Mouse (Mus musculus): ENCODE data around the gene Slc39a11. TPM values are rescaled to one million over a fixed set of nuclear protein-coding genes. Genes with fewer than 3 reads are reported as not detected.

Slc39a11 gene
- 1 to 10 TPM; 3.6 TPM for total RNA-seq (2021)
- long read RNA-seq, experiment 1, partial matches to known transcripts = 0 of 3 reads
- long read RNA-seq, experiment 1, other reads (novel, unspliced or antisense) = 1 of 3 reads
- long read RNA-seq, experiment 2, partial matches to known transcripts = 0 of 5 reads
- long read RNA-seq, experiment 2, other reads (novel, unspliced or antisense) = 4 of 5 reads

GRCm38 (mm10) chr11:113649353-113650210 is at the start of gene Slc39a11:
Gene Slc39a11 (minus strand): TSS chr11:113650079.
- intact Hi-C loops (cut with DNase I; ENCODE audit: low total_unique reads) = loop anchor here (5.0 kb wide), 2 partner anchors 38 to 163 kb away; no protein-coding TSS in a partner anchor
- peak; percentile 73 for DNase-seq

- no peak for DNase-seq
- intact Hi-C loops (cut with DNase I; ENCODE audit: low total_unique reads) = no loop called here
These were observed 49.8 kb upstream of the Slc39a11 start for GRCm38 (mm10) chr11:113699643-113700042.

DNA sequence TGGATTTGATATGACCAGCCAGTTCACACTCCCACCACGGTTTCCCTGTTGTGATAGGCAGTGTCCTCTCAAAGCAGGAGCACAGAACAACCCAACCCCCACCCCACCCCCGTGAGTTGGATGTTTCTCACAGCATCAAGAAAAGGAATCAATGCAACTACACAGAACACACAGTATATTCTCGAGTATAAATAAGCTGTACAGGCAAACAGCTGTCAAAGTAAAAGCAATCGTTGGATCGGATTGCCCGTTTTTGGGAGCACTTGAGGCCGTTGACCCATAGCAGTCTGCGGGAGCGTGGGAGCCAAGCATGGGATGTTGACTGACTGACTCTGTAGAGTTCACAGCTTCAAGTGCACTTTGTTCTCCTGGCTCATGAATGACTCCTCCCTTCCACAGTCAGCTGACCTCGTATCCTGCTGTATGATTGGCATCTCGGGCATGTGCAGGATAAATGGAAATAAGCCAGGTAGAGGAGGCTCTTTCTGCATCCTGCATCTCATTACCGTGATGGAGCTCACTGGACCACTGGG is 48.2 kb upstream of the Slc39a11 start:
- DNase-seq = no peak
- intact Hi-C loops (cut with DNase I; ENCODE audit: low total_unique reads) = no loop called here

GRCm38 (mm10) chr11:113697571-113697970 is 47.7 kb upstream of the Slc39a11 start:
- intact Hi-C loops (cut with DNase I; ENCODE audit: low total_unique reads) = no loop called here
- no peak for DNase-seq

GRCm38 (mm10) chr11:113691851-113692250 is 42.0 kb upstream of the Slc39a11 start:
- intact Hi-C loops (cut with DNase I; ENCODE audit: low total_unique reads) = no loop called here

DNA sequence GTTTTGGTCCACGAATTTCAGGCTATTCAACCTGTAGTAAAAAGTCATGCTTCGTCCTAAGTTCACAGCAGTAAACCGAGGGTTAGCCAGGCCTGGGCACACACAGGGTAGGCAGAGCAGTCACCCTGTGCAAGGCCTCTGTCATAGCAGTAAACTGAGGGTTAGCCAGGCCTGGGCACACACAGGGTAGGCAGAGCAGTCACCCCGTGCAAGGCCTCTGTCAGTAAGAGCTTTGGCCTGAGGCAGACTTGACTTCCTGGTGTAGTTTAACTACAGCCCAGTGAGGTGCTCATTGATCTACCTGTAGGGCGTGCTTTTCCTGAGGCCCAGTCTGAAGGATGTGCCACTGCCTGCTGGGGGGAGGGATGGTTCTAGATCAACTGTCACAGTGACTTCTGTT is 41.4 kb upstream of the Slc39a11 start:
- intact Hi-C loops (cut with DNase I; ENCODE audit: low total_unique reads) = no loop called here
- DNase-seq = no peak

More at GRCm38 (mm10) chr11:113691851-113692250, 42.0 kb upstream of the Slc39a11 start:
- DNase-seq = no peak

DNA sequence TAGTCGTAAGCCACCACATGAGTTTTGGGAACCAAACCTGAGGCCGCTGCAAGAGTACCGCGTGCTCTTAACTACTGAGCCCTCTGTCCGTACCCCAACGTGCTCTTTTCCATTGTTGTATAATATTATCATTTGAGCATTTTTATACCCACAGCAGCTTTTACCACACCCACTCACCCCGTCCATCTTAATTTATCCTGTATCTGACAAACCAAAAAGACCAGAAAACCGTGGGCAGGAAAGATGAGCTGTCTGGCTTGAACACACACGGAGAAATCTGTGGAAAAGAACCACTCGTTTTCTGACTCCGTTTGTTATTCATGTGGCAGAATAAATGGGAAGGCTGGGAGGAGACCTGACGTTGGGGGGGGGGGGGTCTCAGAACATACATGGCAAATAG is 40.6 kb upstream of the Slc39a11 start:
- intact Hi-C loops (cut with DNase I; ENCODE audit: low total_unique reads) = no loop called here
- DNase-seq = no peak

DNA sequence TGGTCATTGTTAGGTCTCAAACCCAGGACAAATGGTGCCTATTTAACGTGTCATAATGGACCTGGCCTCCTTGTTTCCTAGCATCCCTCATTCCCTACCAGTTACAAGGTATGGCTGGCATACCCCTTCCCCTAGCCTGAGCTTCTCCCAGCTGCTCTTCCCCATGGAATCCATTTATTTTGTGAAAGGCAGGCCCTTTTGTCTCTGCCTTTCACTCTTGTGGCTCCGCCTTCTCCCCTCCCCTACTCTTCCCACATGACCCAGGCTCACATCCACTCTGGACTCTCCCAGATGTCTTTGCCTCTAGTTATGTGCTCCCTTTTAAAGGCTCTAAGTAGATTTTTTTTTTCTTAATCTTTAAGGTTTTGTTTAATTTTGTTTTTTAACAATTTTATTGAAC is 37.2 kb upstream of the Slc39a11 start:
- intact Hi-C loops (cut with DNase I; ENCODE audit: low total_unique reads) = loop anchor here (5.0 kb wide), 1 partner anchor 35 kb away; the partner anchor contains the start of gene Slc39a11

DNA sequence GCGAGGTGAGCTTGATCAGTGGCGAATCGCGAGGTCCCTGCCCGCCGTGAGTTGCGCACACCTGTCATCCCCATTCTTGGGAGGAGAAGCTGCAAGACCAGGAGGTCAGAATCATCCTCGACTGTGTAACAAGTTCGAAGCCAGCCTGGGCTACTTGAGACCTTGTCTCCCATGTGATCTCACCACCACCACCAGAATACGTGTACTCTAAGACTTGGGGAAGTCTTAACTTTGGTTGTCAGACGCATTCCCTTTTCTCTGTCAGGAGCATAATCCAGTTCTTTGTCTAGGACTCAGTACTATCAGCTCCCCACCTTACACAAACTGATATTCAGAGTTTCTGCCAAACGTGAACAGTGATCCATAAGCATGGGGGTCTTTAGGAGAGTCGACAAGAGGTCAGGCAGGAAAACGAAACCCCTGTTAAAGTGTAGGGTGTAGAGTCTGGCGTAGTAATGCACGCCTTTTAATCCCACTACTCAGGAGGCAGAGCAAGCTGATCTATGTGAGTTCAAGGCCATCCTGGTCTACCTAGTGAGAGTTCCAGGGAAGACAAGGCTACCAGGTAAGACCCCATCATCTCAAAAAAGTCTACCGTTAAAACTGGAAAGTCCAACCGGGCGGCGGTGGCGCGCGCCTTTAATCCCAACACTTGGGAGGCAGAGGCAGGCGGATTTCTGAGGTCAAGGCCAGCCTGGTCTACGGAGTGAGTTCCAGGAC is 35.0 kb upstream of the Slc39a11 start:
- intact Hi-C loops (cut with DNase I; ENCODE audit: low total_unique reads) = loop anchor here (5.0 kb wide), 1 partner anchor 33 kb away; the partner anchor contains the start of gene Slc39a11
- DNase-seq = no peak

More for the DNA sequence above, 37.2 kb upstream of the Slc39a11 start:
- DNase-seq = no peak

GRCm38 (mm10) chr11:113683957-113684706 is 34.3 kb upstream of the Slc39a11 start, which contains the start of the genes Fam104a and D11Wsu47e:
Gene Fam104a (minus strand): TSS chr11:113684155.
Gene D11Wsu47e (plus strand): TSS chr11:113684412.
- DNase-seq = peak; percentile 95
- intact Hi-C loops (cut with DNase I; ENCODE audit: low total_unique reads) = no loop called here

GRCm38 (mm10) chr11:113683627-113683956 is 33.7 kb upstream of the Slc39a11 start:
- DNase-seq = no peak
- intact Hi-C loops (cut with DNase I; ENCODE audit: low total_unique reads) = no loop called here

GRCm38 (mm10) chr11:113682897-113683626 is 33.2 kb upstream of the Slc39a11 start:
- intact Hi-C loops (cut with DNase I; ENCODE audit: low total_unique reads) = no loop called here
- peak; percentile 69 for DNase-seq

- DNase-seq = no peak
- intact Hi-C loops (cut with DNase I; ENCODE audit: low total_unique reads) = no loop called here
These were observed 32.1 kb upstream of the Slc39a11 start for GRCm38 (mm10) chr11:113681979-113682378.

GRCm38 (mm10) chr11:113680954-113681353 is 31.1 kb upstream of the Slc39a11 start:
- no peak for DNase-seq
- intact Hi-C loops (cut with DNase I; ENCODE audit: low total_unique reads) = no loop called here

DNA sequence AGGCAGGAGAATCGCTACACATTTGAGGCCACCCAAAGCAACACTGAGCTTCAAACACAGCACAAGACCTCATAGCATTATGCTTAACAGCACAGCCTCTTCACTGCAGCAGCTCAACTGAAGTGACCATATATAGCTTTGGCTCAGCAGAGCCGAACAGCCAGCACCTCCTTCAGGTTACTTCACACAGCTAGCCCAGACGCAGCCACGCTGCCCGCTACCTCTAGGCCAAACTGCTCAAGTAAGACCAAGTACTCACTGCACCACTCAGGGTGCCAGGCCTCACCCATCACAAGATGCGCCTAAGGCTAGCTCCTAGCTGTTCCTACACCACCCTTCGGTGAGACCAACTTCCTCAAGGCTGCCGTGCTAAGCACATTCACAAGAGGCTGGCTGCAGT is 28.5 kb upstream of the Slc39a11 start:
- intact Hi-C loops (cut with DNase I; ENCODE audit: low total_unique reads) = no loop called here
- no peak for DNase-seq

- intact Hi-C loops (cut with DNase I; ENCODE audit: low total_unique reads) = no loop called here
- no peak for DNase-seq
These were observed 27.5 kb upstream of the Slc39a11 start for GRCm38 (mm10) chr11:113677378-113677777.

GRCm38 (mm10) chr11:113676847-113677246 is 27.0 kb upstream of the Slc39a11 start:
- intact Hi-C loops (cut with DNase I; ENCODE audit: low total_unique reads) = no loop called here

DNA sequence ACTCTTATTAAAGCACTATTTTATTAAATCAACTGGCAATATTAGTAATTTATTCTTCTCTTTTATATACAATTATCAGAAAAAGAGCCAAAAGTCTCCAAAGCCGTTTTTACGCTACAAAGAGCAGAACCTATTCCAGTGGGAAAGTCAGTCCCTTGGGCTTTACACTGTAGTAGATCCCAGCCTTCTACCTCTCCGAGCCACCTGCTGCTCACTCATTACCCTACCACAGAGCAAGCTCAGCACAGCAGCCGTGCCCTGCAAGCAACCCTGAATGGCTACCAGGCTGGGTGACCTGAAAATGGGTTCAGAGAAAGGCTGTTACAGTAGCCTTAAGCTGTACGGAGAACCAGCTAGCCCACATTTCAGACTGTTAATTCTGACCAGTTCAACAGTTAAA is 24.7 kb upstream of the Slc39a11 start:
- intact Hi-C loops (cut with DNase I; ENCODE audit: low total_unique reads) = no loop called here
- no peak for DNase-seq

More at GRCm38 (mm10) chr11:113676847-113677246, 27.0 kb upstream of the Slc39a11 start:
- DNase-seq = no peak
